Mouse (Mus musculus): Measurements from ENCODE around the gene Ugt1a8. TPM values are rescaled to one million over a fixed set of nuclear protein-coding genes. Genes with fewer than 3 reads are reported as not detected.
A peak's percentile ranks its signal among the peaks of the same experiment; 100 is the strongest.
"Not testable (repeated sequence)": the region's sequence is repeated elsewhere in the genome, so short reads cannot be mapped to it uniquely, and the experiment has no call there.

The Ugt1a8 gene
- total and polyA plus RNA-seq, 2 experiments, result 0.07 to 4.0 TPM

- H3K79me2 ChIP-seq (ENCODE audit: control insufficient read depth, insufficient read depth, low read length), result peaks cover 17% of the 10 kb centered on the region; the same call in 1 of the 2 replicates
- H3K27me3 ChIP-seq (ENCODE audit: control insufficient read depth, insufficient read depth, low read length), result no peaks in the 10 kb centered on the region
- peaks cover 3% of the 10 kb centered on the region; the same call in 1 of the 2 replicates for H3K36me3 ChIP-seq (ENCODE audit: control insufficient read depth, insufficient read depth, low read length)
- peaks cover 30% of the 10 kb centered on the region for H3K4me1 ChIP-seq (ENCODE audit: control insufficient read depth, insufficient read depth, low read length)
- peak overlapping the region; percentile 68 for H3K9ac ChIP-seq (ENCODE audit: low read depth, low read length)
- H3K27ac ChIP-seq (replicated peaks; ENCODE audit: insufficient read depth, low read depth, low read length), result peak overlapping the region; percentile 95
- 30% methylated on average over 1 of the region's 1 CpGs for WGBS
- TF ChIP-seq CTCF (IDR thresholded peaks at IDR 0.05; ENCODE audit: low read depth, low read length) (no peak), POLR2A (IDR thresholded peaks at IDR 0.05; ENCODE audit: extremely low read depth, insufficient read depth, low read length) (no peak)
- peak overlapping the region; percentile 60 for H3K4me3 ChIP-seq (ENCODE audit: insufficient read depth, low read depth, low read length)
- DNase-seq (ENCODE audit: extremely low read depth, low read depth, low spot score), result peak; percentile 65
Measured at GRCm38 (mm10) chr1:88104667-88105430, 17.2 kb downstream of the Ugt1a8 start.

DNA sequence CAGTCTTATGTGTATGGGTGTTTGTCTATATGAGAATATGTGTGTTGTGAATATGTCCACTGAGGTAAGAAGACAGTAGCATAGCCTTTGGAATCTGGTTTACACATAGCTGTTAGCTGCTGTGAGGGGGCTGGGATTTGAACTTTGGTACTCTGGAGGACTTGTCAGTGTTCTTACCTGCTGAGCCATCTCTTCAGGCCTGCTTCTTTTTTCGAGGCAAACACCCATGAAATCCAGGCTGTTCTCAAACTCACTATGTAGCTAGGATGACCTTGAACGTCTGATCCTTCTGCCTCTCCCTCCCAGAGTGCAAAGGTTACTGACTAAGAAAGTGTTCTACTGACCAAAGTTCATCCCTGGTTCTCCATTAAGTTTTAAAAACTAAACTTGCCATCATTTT lies 18.0 kb downstream of the Ugt1a8 start:
- no peaks in the 10 kb centered on the region for H3K27me3 ChIP-seq (ENCODE audit: control insufficient read depth, insufficient read depth, low read length)
- WGBS, result 15% methylated on average over 2 of the region's 2 CpGs
- H3K36me3 ChIP-seq (ENCODE audit: control insufficient read depth, insufficient read depth, low read length), result peaks cover 3% of the 10 kb centered on the region; the same call in 1 of the 2 replicates
- H3K79me2 ChIP-seq (ENCODE audit: control insufficient read depth, insufficient read depth, low read length), result peaks cover 13% of the 10 kb centered on the region; the same call in 1 of the 2 replicates
- TF ChIP-seq CTCF (IDR thresholded peaks at IDR 0.05; ENCODE audit: low read depth, low read length), result no peak
- TF ChIP-seq POLR2A (IDR thresholded peaks at IDR 0.05; ENCODE audit: extremely low read depth, insufficient read depth, low read length), result no peak
- peak overlapping the region; percentile 95 for H3K27ac ChIP-seq (replicated peaks; ENCODE audit: insufficient read depth, low read depth, low read length)
- DNase-seq (ENCODE audit: extremely low read depth, low read depth, low spot score), result peak; percentile 94
- no peak overlapping the region for H3K9ac ChIP-seq (ENCODE audit: low read depth, low read length)
- H3K4me1 ChIP-seq (ENCODE audit: control insufficient read depth, insufficient read depth, low read length), result peaks cover 31% of the 10 kb centered on the region
- peak overlapping the region; percentile 35 for H3K4me3 ChIP-seq (ENCODE audit: insufficient read depth, low read depth, low read length)

- H3K79me2 ChIP-seq (ENCODE audit: control insufficient read depth, insufficient read depth, low read length), result peaks cover 15% of the 10 kb centered on the region; the same call in 1 of the 2 replicates
- peak overlapping the region; percentile 80 for H3K27ac ChIP-seq (replicated peaks; ENCODE audit: insufficient read depth, low read depth, low read length)
- WGBS, result 24% methylated on average over 2 of the region's 2 CpGs
- DNase-seq (ENCODE audit: extremely low read depth, low read depth, low spot score), result peak; percentile 87
- H3K4me1 ChIP-seq (ENCODE audit: control insufficient read depth, insufficient read depth, low read length), result peaks cover 22% of the 10 kb centered on the region
- H3K36me3 ChIP-seq (ENCODE audit: control insufficient read depth, insufficient read depth, low read length); H3K9ac ChIP-seq (ENCODE audit: low read depth, low read length); H3K4me3 ChIP-seq (ENCODE audit: insufficient read depth, low read depth, low read length); H3K27me3 ChIP-seq (ENCODE audit: control insufficient read depth, insufficient read depth, low read length): not testable (repeated sequence)
Measured at GRCm38 (mm10) chr1:88109027-88109557, 21.5 kb downstream of the Ugt1a8 start.

GRCm38 (mm10) chr1:88109604-88110003 lies 22.0 kb downstream of the Ugt1a8 start:
- H3K4me1 ChIP-seq (ENCODE audit: control insufficient read depth, insufficient read depth, low read length), result peaks cover 21% of the 10 kb centered on the region
- H3K27ac ChIP-seq (replicated peaks; ENCODE audit: insufficient read depth, low read depth, low read length), result peak overlapping the region; percentile 84
- not testable (repeated sequence) for DNase-seq (ENCODE audit: extremely low read depth, low read depth, low spot score); H3K36me3 ChIP-seq (ENCODE audit: control insufficient read depth, insufficient read depth, low read length); H3K27me3 ChIP-seq (ENCODE audit: control insufficient read depth, insufficient read depth, low read length)
- peak overlapping the region; percentile 54 for H3K9ac ChIP-seq (ENCODE audit: low read depth, low read length)
- H3K79me2 ChIP-seq (ENCODE audit: control insufficient read depth, insufficient read depth, low read length), result peaks cover 13% of the 10 kb centered on the region; the same call in 1 of the 2 replicates
- WGBS, result 5% methylated on average over 2 of the region's 2 CpGs
- peak overlapping the region; percentile 21 for H3K4me3 ChIP-seq (ENCODE audit: insufficient read depth, low read depth, low read length)

DNA sequence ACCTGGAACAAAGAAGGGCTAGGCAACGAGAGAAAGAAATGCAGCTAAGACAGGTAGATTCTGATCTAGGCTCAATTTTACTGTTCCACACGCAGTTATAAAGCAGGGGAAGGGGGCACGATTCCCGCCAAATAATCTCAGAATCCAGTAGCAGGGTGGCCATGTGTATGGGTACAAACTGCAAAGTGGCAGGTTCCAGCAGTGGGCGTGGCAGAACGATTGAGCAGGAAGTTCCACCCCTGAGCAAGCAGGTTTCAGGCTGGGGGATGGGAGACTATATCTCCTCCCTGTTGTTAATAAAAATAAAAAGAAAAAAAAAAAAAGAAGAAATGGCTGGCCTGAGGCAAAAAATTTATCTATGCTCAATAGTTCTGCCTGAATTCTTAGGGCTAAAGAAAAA lies 25.2 kb downstream of the Ugt1a8 start:
- not testable (repeated sequence) for H3K36me3 ChIP-seq (ENCODE audit: control insufficient read depth, insufficient read depth, low read length); H3K4me3 ChIP-seq (ENCODE audit: insufficient read depth, low read depth, low read length); H3K9ac ChIP-seq (ENCODE audit: low read depth, low read length); H3K27ac ChIP-seq (replicated peaks; ENCODE audit: insufficient read depth, low read depth, low read length); H3K27me3 ChIP-seq (ENCODE audit: control insufficient read depth, insufficient read depth, low read length); H3K79me2 ChIP-seq (ENCODE audit: control insufficient read depth, insufficient read depth, low read length); H3K4me1 ChIP-seq (ENCODE audit: control insufficient read depth, insufficient read depth, low read length); DNase-seq (ENCODE audit: extremely low read depth, low read depth, low spot score)
- WGBS, result 86% methylated on average over 6 of the region's 6 CpGs

DNA sequence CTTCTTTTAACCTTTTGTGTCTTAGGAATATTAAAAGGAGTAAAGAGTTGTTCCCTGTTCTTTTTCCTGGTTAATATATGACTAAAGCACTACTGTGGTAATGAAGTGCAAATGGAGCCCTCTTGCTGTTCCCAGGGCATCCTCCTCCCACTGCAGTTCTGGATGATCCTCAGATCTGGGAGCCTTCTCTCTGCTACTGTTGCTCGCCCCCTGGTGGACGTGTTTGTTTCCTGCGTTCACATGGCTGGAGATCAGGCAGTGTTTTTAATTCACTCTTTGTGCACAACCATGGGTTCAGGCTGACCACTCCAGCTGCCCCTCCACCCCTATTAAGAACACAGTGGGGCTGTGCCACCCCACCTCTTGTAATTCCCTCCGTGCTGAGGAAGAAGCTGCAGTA lies 32.9 kb downstream of the Ugt1a8 start:
- 20% methylated on average over 4 of the region's 4 CpGs for WGBS
- not testable (repeated sequence) for H3K79me2 ChIP-seq (ENCODE audit: control insufficient read depth, insufficient read depth, low read length); H3K4me3 ChIP-seq (ENCODE audit: insufficient read depth, low read depth, low read length); H3K27me3 ChIP-seq (ENCODE audit: control insufficient read depth, insufficient read depth, low read length)
- H3K27ac ChIP-seq (replicated peaks; ENCODE audit: insufficient read depth, low read depth, low read length), result peak overlapping the region; percentile 47; the same call in 1 of the 2 replicates
- H3K36me3 ChIP-seq (ENCODE audit: control insufficient read depth, insufficient read depth, low read length), result peaks cover 11% of the 10 kb centered on the region
- peaks cover 18% of the 10 kb centered on the region for H3K4me1 ChIP-seq (ENCODE audit: control insufficient read depth, insufficient read depth, low read length)
- 0 out of 2 replicates have a peak, but pooled peaks have one; percentile 10 for TF ChIP-seq CTCF (IDR thresholded peaks at IDR 0.05; ENCODE audit: low read depth, low read length)
- 0 out of 2 replicates have a peak overlapping the region, but pooled peaks have one; percentile 11 for H3K9ac ChIP-seq (ENCODE audit: low read depth, low read length)
- DNase-seq (ENCODE audit: extremely low read depth, low read depth, low spot score), result peak; percentile 55

DNA sequence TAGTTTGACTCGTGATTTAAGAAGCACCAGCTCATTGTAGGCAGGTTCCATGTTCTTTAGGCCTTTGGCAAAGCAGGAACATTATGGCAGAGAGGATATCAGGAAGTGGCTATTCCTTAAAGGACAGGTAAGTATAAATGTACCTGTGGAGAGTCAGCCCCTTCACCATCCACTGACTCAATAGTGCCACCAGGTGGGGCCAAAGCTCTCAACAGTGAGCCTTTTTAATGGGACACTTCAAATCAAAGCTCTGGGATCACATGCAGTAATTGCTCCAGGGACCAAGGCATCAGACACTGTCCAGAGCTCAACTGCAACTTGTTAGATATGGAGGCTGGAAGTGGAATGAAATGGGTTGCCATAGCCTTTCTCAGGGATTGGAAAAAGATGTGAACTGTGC lies 33.9 kb downstream of the Ugt1a8 start:
- not testable (repeated sequence) for H3K27me3 ChIP-seq (ENCODE audit: control insufficient read depth, insufficient read depth, low read length); H3K79me2 ChIP-seq (ENCODE audit: control insufficient read depth, insufficient read depth, low read length); H3K9ac ChIP-seq (ENCODE audit: low read depth, low read length); H3K4me3 ChIP-seq (ENCODE audit: insufficient read depth, low read depth, low read length); H3K27ac ChIP-seq (replicated peaks; ENCODE audit: insufficient read depth, low read depth, low read length)
- peak; percentile 53 for DNase-seq (ENCODE audit: extremely low read depth, low read depth, low spot score)
- WGBS, result no CpG with 5 or more reads among the region's 1 CpGs
- Histone ChIP-seq H3K4me1 (ENCODE audit: control insufficient read depth, insufficient read depth, low read length) (peaks cover 19% of the 10 kb centered on the region), H3K36me3 (ENCODE audit: control insufficient read depth, insufficient read depth, low read length) (peaks cover 12% of the 10 kb centered on the region)

GRCm38 (mm10) chr1:88125827-88126360 lies 38.3 kb downstream of the Ugt1a8 start:
- not testable (repeated sequence) for H3K27me3 ChIP-seq (ENCODE audit: control insufficient read depth, insufficient read depth, low read length); DNase-seq (ENCODE audit: extremely low read depth, low read depth, low spot score); H3K9ac ChIP-seq (ENCODE audit: low read depth, low read length); H3K4me3 ChIP-seq (ENCODE audit: insufficient read depth, low read depth, low read length); H3K27ac ChIP-seq (replicated peaks; ENCODE audit: insufficient read depth, low read depth, low read length)
- peaks cover 25% of the 10 kb centered on the region for H3K4me1 ChIP-seq (ENCODE audit: control insufficient read depth, insufficient read depth, low read length)
- peaks cover 15% of the 10 kb centered on the region for H3K79me2 ChIP-seq (ENCODE audit: control insufficient read depth, insufficient read depth, low read length)
- peaks cover 14% of the 10 kb centered on the region for H3K36me3 ChIP-seq (ENCODE audit: control insufficient read depth, insufficient read depth, low read length)
- WGBS, result 84% methylated on average over 4 of the region's 4 CpGs
